Mouse (Mus musculus) midbrain, postnatal 0 days (tissue): Measurements from ENCODE around the gene Olfr48. TPM values are rescaled to one million over a fixed set of nuclear protein-coding genes. Genes with fewer than 3 reads are reported as not detected.
A peak's percentile ranks its signal among the peaks of the same experiment; 100 is the strongest.

ENCODE experiments used
- ATAC-seq: fragments of 200-750 bp; cut with Nextera tagmentation; 2 replicates; pipeline ENCODE4 v1.8.0; 2017; ENCODE audit warnings: moderate number of reproducible peaks, mild to moderate bottlenecking, moderate TSS enrichment, moderate library complexity; ENCODE audit not compliant: low FRiP score
- DNase-seq: peaks from one replicate; pipeline ENCODE4 v3.0.0-alpha.2; 2015; ENCODE audit warnings: low spot score
- H3K27ac ChIP-seq: fragments of 300-500 bp; sonication (generic); 2 replicates; pipeline ENCODE4 v1.5.1; 2014; ENCODE audit warnings: low read depth, mild to moderate bottlenecking, low read length, mixed read lengths
- H3K27me3 ChIP-seq: fragments of 300-500 bp; sonication (generic); 2 replicates; pipeline ENCODE4 v1.6.1; 2014; ENCODE audit warnings: low read length, control low read depth, mixed read lengths; ENCODE audit not compliant: insufficient read depth
- H3K36me3 ChIP-seq: fragments of 300-500 bp; sonication (generic); 2 replicates; pipeline ENCODE4 v1.6.1; 2014; ENCODE audit warnings: low read length, control low read depth, mixed read lengths; ENCODE audit not compliant: insufficient read depth
- H3K4me1 ChIP-seq: fragments of 300-500 bp; sonication (generic); 2 replicates; pipeline ENCODE4 v1.6.1; 2014; ENCODE audit warnings: mild to moderate bottlenecking, control low read depth, antibody characterized with exemption, low read length, mixed read lengths; ENCODE audit not compliant: insufficient read depth
- H3K4me2 ChIP-seq: fragments of 300-500 bp; sonication (generic); 2 replicates; pipeline ENCODE4 v1.6.1; 2014; ENCODE audit warnings: low read depth, mild to moderate bottlenecking, low read length, mixed read lengths; ENCODE audit not compliant: poor library complexity, severe bottlenecking
- H3K4me3 ChIP-seq: fragments of 300-500 bp; sonication (generic); 2 replicates; pipeline ENCODE4 v1.5.1; 2014; ENCODE audit warnings: low read depth, mild to moderate bottlenecking, low read length, moderate library complexity
- H3K9ac ChIP-seq: fragments of 300-500 bp; sonication (generic); replicated peaks from 2 replicates; pipeline ENCODE4 v1.6.1; 2014; ENCODE audit warnings: mild to moderate bottlenecking, low read length, moderate library complexity, mixed read lengths; ENCODE audit not compliant: poor library complexity, severe bottlenecking
- H3K9me3 ChIP-seq: fragments of 300-500 bp; sonication (generic); 2 replicates; pipeline ENCODE4 v1.6.1; 2016; ENCODE audit warnings: low read length, control low read depth
- CTCF ChIP-seq: IDR thresholded peaks from 2 replicates; pipeline ENCODE4 v1.5.1; 2016; ENCODE audit warnings: antibody characterized with exemption, mild to moderate bottlenecking
- WGBS: fragments of 180-500 bp; shearing (Covaris S2); extraction: QIAGEN DNeasy Blood & Tissue Kit; methylation state at CpG from one replicate; pipeline ENCODE4 v1.1.7; 2014; 5-methylcytosine and 5-hydroxymethylcytosine counted together
- polyA plus RNA-seq: library from polyadenylated mRNA; unstranded; fragments of >200 nt; fragmentation: Nextera tagmentation; extraction: Ambion mirVana; gene quantifications from 2 replicates; pipeline ENCODE4 v1.2.1, GENCODE M21; 2015
- total RNA-seq: library from RNA; depleted of rRNA; stranded (reverse); fragments of >200 nt; gene quantifications from 2 replicates; pipeline ENCODE4 v1.2.3, GENCODE M21; 2014; rRNA removed

Olfr48 gene
- total and polyA plus RNA-seq, 2 experiments from 2014 or later = not detected

DNA sequence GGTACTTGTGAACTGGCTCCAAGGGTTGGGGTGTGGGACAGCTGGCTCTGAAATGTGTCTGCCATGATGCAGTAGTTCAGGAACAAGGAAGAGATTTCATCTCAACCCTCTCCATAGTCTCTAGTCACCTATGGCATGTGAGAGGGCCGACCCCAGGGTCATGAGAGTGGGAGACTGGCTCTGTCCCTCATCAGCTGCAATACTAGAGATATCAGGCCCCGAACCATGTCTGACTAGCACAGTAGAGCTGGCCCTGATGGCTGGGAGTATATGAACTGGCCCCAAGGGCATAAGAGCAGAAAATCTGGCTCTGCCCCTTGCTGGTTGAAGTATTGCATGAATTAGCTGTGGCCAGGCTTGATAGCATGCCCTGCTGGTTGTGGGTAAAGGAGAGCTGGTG is 37.3 kb downstream of the Olfr48 start:
- DNase-seq = no peak
- TF ChIP-seq CTCF = no peak
- H3K36me3 ChIP-seq = no peaks in the 10 kb centered on the region
- no peak overlapping the region for H3K9ac ChIP-seq
- no peak overlapping the region for H3K4me3 ChIP-seq
- 0 out of 2 replicates have a peak, but pooled peaks have one; percentile 41 for ATAC-seq
- H3K27ac ChIP-seq = no peak overlapping the region
- H3K4me1 ChIP-seq = no peaks in the 10 kb centered on the region
- no peak overlapping the region for H3K4me2 ChIP-seq
- no peaks in the 10 kb centered on the region for H3K9me3 ChIP-seq
- no peaks in the 10 kb centered on the region for H3K27me3 ChIP-seq
- 88% methylated on average over 2 of the region's 2 CpGs for whole genome bisulfite sequencing

GRCm38 (mm10) chr2:89799583-89799982 is 48.4 kb downstream of the Olfr48 start:
- Histone ChIP-seq H3K9me3 (no peaks in the 10 kb centered on the region), H3K36me3 (no peaks in the 10 kb centered on the region), H3K9ac (no peak overlapping the region), H3K4me1 (no peaks in the 10 kb centered on the region), H3K4me3 (no peak overlapping the region), H3K27me3 (no peaks in the 10 kb centered on the region), H3K27ac (no peak overlapping the region), H3K4me2 (no peak overlapping the region)
- peak; percentile 54 for TF ChIP-seq CTCF
- DNase-seq = no peak
- 95% methylated on average over 3 of the region's 3 CpGs for WGBS
- no peak for ATAC-seq

DNA sequence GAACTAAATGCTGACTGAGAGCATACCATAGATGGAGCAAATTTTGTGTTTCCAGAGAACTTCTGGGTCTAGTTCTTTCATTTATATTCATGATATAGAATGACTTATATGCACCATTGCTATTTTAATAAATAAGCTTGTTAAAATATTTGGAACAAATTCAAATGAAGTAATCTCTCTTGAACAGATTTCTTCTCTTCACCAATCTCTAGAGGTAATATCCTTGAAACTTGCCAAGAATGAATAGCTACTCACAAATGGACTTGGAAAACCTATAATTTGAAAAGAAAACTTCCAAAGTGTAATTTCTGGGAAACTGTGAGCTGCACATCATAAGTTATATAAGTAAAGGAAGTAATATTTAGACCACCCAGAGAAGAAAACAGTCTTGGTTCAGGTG is 54.5 kb downstream of the Olfr48 start, which contains the start of gene Olfr1254:
Gene Olfr1254 (minus strand): TSS at position 101 of the 400 bp plus-strand sequence.
- no peaks in the 10 kb centered on the region for H3K27me3 ChIP-seq
- no peak within 1 kb of the TSS for H3K27ac ChIP-seq
- H3K9me3 ChIP-seq = no peaks in the 10 kb centered on the region
- no peak within 1 kb of the TSS for H3K4me2 ChIP-seq
- no peak within 1 kb of the TSS for H3K9ac ChIP-seq
- no peaks in the 10 kb centered on the region for H3K36me3 ChIP-seq
- TF ChIP-seq CTCF = no peak
- no peaks in the 10 kb centered on the region for H3K4me1 ChIP-seq
- DNase-seq = no peak
- H3K4me3 ChIP-seq = no peak within 1 kb of the TSS
- ATAC-seq = no peak

Other genes with a start within 250 kb of the Olfr48 start
- not detected in 2 replicates for gene Olfr1247, start 234.1 kb downstream of the Olfr48 start, total RNA-seq
- not detected in 2 replicates for gene Olfr1247, start 234.1 kb downstream of the Olfr48 start, polyA plus RNA-seq
- not detected in 2 replicates for gene Olfr1248, start 230.0 kb downstream of the Olfr48 start, total RNA-seq
- not detected in 2 replicates for gene Olfr1248, start 230.0 kb downstream of the Olfr48 start, polyA plus RNA-seq
- not detected in 2 replicates for gene Olfr1249, start 213.2 kb downstream of the Olfr48 start, total RNA-seq
- gene Olfr1249, start 213.2 kb downstream of the Olfr48 start, polyA plus RNA-seq = not detected in 2 replicates
- gene Olfr1250, start 186.7 kb downstream of the Olfr48 start, total RNA-seq = not detected in 2 replicates
- gene Olfr1250, start 186.7 kb downstream of the Olfr48 start, polyA plus RNA-seq = not detected in 2 replicates
- not detected in 2 replicates for gene Olfr1251, start 176.3 kb downstream of the Olfr48 start, total RNA-seq
- gene Olfr1251, start 176.3 kb downstream of the Olfr48 start, polyA plus RNA-seq = not detected in 2 replicates
- not detected in 2 replicates for gene Olfr1252, start 123.2 kb downstream of the Olfr48 start, total RNA-seq
- not detected in 2 replicates for gene Olfr1252, start 123.2 kb downstream of the Olfr48 start, polyA plus RNA-seq
- not detected in 2 replicates for gene Olfr1253, start 91.1 kb downstream of the Olfr48 start, total RNA-seq
- not detected in 2 replicates for gene Olfr1253, start 91.1 kb downstream of the Olfr48 start, polyA plus RNA-seq
- not detected in 2 replicates for gene Olfr1254, start 54.6 kb downstream of the Olfr48 start, total RNA-seq
- gene Olfr1254, start 54.6 kb downstream of the Olfr48 start, polyA plus RNA-seq = not detected in 2 replicates
- gene Olfr1255, start 36.2 kb downstream of the Olfr48 start, total RNA-seq = not detected in 2 replicates
- gene Olfr1255, start 36.2 kb downstream of the Olfr48 start, polyA plus RNA-seq = not detected in 2 replicates
- not detected in 2 replicates for gene Olfr1256, start 6.7 kb downstream of the Olfr48 start, total RNA-seq
- gene Olfr1256, start 6.7 kb downstream of the Olfr48 start, polyA plus RNA-seq = not detected in 2 replicates
- gene Olfr1257, start 30.2 kb upstream of the Olfr48 start, total RNA-seq = not detected in 2 replicates
- gene Olfr1257, start 30.2 kb upstream of the Olfr48 start, polyA plus RNA-seq = not detected in 2 replicates
- gene Olfr1258, start 79.1 kb upstream of the Olfr48 start, total RNA-seq = not detected in 2 replicates
- gene Olfr1258, start 79.1 kb upstream of the Olfr48 start, polyA plus RNA-seq = not detected in 2 replicates
- gene Olfr1259, start 100.5 kb upstream of the Olfr48 start, total RNA-seq = not detected in 2 replicates
- gene Olfr1259, start 100.5 kb upstream of the Olfr48 start, polyA plus RNA-seq = not detected in 2 replicates
- not detected in 2 replicates for gene Olfr1260, start 126.1 kb upstream of the Olfr48 start, total RNA-seq
- not detected in 2 replicates for gene Olfr1260, start 126.1 kb upstream of the Olfr48 start, polyA plus RNA-seq
- gene Olfr1261, start 143.0 kb upstream of the Olfr48 start, total RNA-seq = not detected in 2 replicates
- gene Olfr1261, start 143.0 kb upstream of the Olfr48 start, polyA plus RNA-seq = not detected in 2 replicates
- gene Olfr1262, start 151.9 kb upstream of the Olfr48 start, total RNA-seq = not detected in 2 replicates
- not detected in 2 replicates for gene Olfr1262, start 151.9 kb upstream of the Olfr48 start, polyA plus RNA-seq
- not detected in 2 replicates for gene Olfr1263, start 163.9 kb upstream of the Olfr48 start, total RNA-seq
- not detected in 2 replicates for gene Olfr1263, start 163.9 kb upstream of the Olfr48 start, polyA plus RNA-seq
- not detected in 2 replicates for gene Olfr1264, start 177.4 kb upstream of the Olfr48 start, total RNA-seq
- gene Olfr1264, start 177.4 kb upstream of the Olfr48 start, polyA plus RNA-seq = not detected in 2 replicates
- not detected in 2 replicates for gene Olfr1265, start 187.1 kb upstream of the Olfr48 start, total RNA-seq
- gene Olfr1265, start 187.1 kb upstream of the Olfr48 start, polyA plus RNA-seq = not detected in 2 replicates
- gene Olfr140, start 215.4 kb upstream of the Olfr48 start, total RNA-seq = not detected in 2 replicates
- gene Olfr140, start 215.4 kb upstream of the Olfr48 start, polyA plus RNA-seq = not detected in 2 replicates